Mouse (Mus musculus): Measurements from ENCODE around the gene Rdh16f1.

DNA sequence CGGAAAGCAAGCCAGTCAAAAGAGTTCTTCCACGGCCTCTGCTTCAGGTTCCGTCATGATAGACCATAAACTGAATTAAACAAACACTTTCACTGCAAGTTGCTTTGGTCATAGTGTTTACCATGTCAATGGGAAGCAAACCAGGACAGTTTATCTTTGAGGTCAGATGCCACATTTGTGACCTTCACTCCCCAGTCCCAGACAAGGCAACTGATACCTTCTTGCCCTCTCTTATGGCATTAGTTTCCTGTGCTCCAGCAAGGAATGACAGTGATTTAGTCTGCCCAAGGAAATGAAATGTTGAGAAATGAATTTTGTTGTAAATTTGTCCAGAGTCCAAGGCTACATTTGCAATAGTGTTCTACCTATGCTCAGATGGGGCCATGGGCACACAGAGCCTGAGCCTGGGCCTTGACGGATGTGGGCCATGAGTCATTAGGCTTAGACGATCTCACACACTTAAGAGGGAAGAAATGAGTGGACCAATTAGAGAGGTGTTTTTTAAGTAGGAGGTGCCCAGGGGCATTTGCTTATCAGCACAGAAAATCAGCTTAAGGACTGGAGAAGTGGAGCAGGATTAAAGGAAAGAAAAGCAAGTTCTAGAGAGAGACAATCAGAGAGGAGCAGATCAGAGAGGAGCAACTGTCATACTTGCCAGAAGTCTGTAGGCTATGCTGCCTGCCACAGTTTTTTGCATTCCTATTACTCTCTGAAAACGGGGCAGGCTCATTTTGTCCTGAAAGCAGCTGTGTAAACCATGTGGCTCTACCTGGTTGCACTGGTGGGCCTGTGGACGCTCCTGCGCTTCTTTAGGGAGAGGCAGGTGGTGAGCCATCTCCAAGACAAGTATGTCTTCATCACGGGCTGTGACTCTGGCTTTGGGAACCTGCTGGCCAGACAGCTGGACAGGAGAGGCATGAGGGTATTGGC, at the start of gene Rdh16f1, which contains the start of gene Rdh1:
- no peak for TF ChIP-seq POLR2A (IDR thresholded peaks at IDR 0.05; ENCODE audit: extremely low read depth, insufficient read depth, low read length)
- no peak for TF ChIP-seq CTCF (IDR thresholded peaks at IDR 0.05; ENCODE audit: low read depth, low read length)

Measured in liver, adult 2 months (tissue).